Mouse (Mus musculus) lung, postnatal 14 days (tissue): ENCODE measurements around the gene Ndufa7.
"Not testable (repeated sequence)": the region's sequence is repeated elsewhere in the genome, so short reads cannot be mapped to it uniquely, and the experiment has no call there.

Experiments
- DNase-seq: peaks from one replicate; pipeline ENCODE4 v3.0.0; 2021

Gene Ndufa7

GRCm38 (mm10) chr17:33887802-33888201, 63.4 kb downstream of the Ndufa7 start:
- DNase-seq: not testable (repeated sequence)
